Mouse (Mus musculus) limb, embryonic 11.5 days (tissue): Measurements from ENCODE around the gene Pbxip1. TPM values are rescaled to one million over a fixed set of nuclear protein-coding genes. Genes with fewer than 3 reads are reported as not detected.

ENCODE experiments used
- ATAC-seq: fragments of 200-750 bp; cut with Nextera tagmentation; 2 replicates; pipeline ENCODE4 v1.8.0; 2017; ENCODE audit warnings: low read depth; ENCODE audit not compliant: insufficient number of reproducible peaks, low FRiP score, low TSS enrichment
- DNase-seq: peaks from one replicate; pipeline ENCODE4 v3.0.0-alpha.2; 2015; ENCODE audit warnings: low spot score
- H3K27ac ChIP-seq: fragments of 300-500 bp; sonication (generic); replicated peaks from 2 replicates; pipeline ENCODE4 v1.5.1; 2014; ENCODE audit warnings: low read depth, mild to moderate bottlenecking, low read length
- H3K27me3 ChIP-seq: fragments of 300-500 bp; sonication (generic); 2 replicates; pipeline ENCODE4 v1.6.1; 2014; ENCODE audit warnings: mild to moderate bottlenecking, low read length, mixed read lengths; ENCODE audit not compliant: control insufficient read depth, insufficient read depth
- H3K36me3 ChIP-seq: fragments of 300-500 bp; sonication (generic); 2 replicates; pipeline ENCODE4 v1.6.1; 2014; ENCODE audit warnings: mild to moderate bottlenecking, low read length, moderate library complexity, mixed read lengths; ENCODE audit not compliant: control insufficient read depth, insufficient read depth
- H3K4me1 ChIP-seq: fragments of 300-500 bp; sonication (generic); 2 replicates; pipeline ENCODE4 v1.6.1; 2014; ENCODE audit warnings: low read length, mixed read lengths; ENCODE audit not compliant: control insufficient read depth, insufficient read depth
- H3K4me2 ChIP-seq: fragments of 300-500 bp; sonication (generic); 2 replicates; pipeline ENCODE4 v1.6.1; 2014; ENCODE audit warnings: low read depth, mild to moderate bottlenecking, moderate library complexity; ENCODE audit not compliant: severe bottlenecking
- H3K4me3 ChIP-seq: fragments of 300-500 bp; sonication (generic); 2 replicates; pipeline ENCODE4 v1.5.1; 2014; ENCODE audit warnings: low read depth, low read length
- H3K9ac ChIP-seq: fragments of 300-500 bp; sonication (generic); 2 replicates; pipeline ENCODE4 v1.6.1; 2014; ENCODE audit warnings: mild to moderate bottlenecking, low read length
- H3K9me3 ChIP-seq: fragments of 300-500 bp; sonication (generic); 2 replicates; pipeline ENCODE4 v1.6.1; 2016; ENCODE audit warnings: low read length; ENCODE audit not compliant: control insufficient read depth
- WGBS: fragments of 180-500 bp; shearing (Covaris S2); extraction: QIAGEN DNeasy Blood & Tissue Kit; methylation state at CpG from one replicate; pipeline ENCODE4 v1.1.7; 2014; 5-methylcytosine and 5-hydroxymethylcytosine counted together
- polyA plus RNA-seq: library from polyadenylated mRNA; unstranded; fragments of >200 nt; fragmentation: Nextera tagmentation; extraction: Ambion mirVana; gene quantifications from 2 replicates; pipeline ENCODE4 v1.2.1, GENCODE M21; 2014

The Pbxip1 gene
- polyA plus RNA-seq, 1 experiment from 2014 or later: 11.5 TPM

DNA sequence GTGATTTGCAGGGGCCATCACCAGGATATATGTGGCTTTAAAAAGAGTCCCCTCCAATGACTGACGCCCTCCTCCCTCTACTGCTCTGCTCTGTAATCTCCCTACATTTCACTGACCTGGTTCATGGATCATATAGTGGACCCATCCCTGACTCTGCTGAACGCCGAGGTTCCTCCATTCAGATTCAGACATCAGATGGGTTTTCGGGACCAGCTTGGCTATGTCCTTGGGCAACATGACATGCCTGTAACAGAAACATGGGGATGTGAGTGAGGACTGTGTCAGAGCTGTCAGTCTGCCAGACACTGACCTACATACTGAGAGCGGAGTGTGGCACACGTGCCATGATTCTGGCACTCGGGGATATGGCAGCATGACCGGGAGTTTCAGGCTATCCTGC is 20.3 kb upstream of the Pbxip1 start:
- Histone ChIP-seq H3K4me3 (no peak overlapping the region; the same call in 1 of the 2 replicates), H3K4me1 (peaks cover 20% of the 10 kb centered on the region)
- 96% methylated on average over 8 of the region's 8 CpGs for WGBS

GRCm38 (mm10) chr3:89417131-89417530 is 19.4 kb upstream of the Pbxip1 start:
- Histone ChIP-seq H3K9me3 (no peaks in the 10 kb centered on the region), H3K27me3 (no peaks in the 10 kb centered on the region), H3K9ac (peak overlapping the region; percentile 61), H3K27ac (no peak overlapping the region; the same call in 1 of the 2 replicates), H3K4me1 (peaks cover 28% of the 10 kb centered on the region), H3K4me3 (peak overlapping the region; percentile 70), H3K4me2 (peak overlapping the region; percentile 77), H3K36me3 (peaks cover 20% of the 10 kb centered on the region)
- no peak for ATAC-seq
- no peak for DNase-seq
- WGBS: 28% methylated on average over 2 of the region's 2 CpGs

More for the DNA sequence above, 20.3 kb upstream of the Pbxip1 start:
- ATAC-seq (no peak), DNase-seq (no peak)
- Histone ChIP-seq H3K27ac (no peak overlapping the region), H3K27me3 (no peaks in the 10 kb centered on the region), H3K4me2 (no peak overlapping the region), H3K36me3 (peaks cover 20% of the 10 kb centered on the region), H3K9ac (no peak overlapping the region), H3K9me3 (no peaks in the 10 kb centered on the region)

- peaks cover 20% of the 10 kb centered on the region for H3K36me3 ChIP-seq
- peak overlapping the region; percentile 92 for H3K27ac ChIP-seq
- H3K9ac ChIP-seq: peak overlapping the region; percentile 61
- no peak for DNase-seq
- no peaks in the 10 kb centered on the region for H3K27me3 ChIP-seq
- peak overlapping the region; percentile 70 for H3K4me3 ChIP-seq
- peak overlapping the region; percentile 77 for H3K4me2 ChIP-seq
- 0% methylated on average over 20 of the region's 20 CpGs for WGBS
- H3K4me1 ChIP-seq: peaks cover 33% of the 10 kb centered on the region
- peak; percentile 31 for ATAC-seq
- H3K9me3 ChIP-seq: no peaks in the 10 kb centered on the region
Observed at GRCm38 (mm10) chr3:89417840-89418169, 18.7 kb upstream of the Pbxip1 start.

GRCm38 (mm10) chr3:89418170-89418860 is 18.2 kb upstream of the Pbxip1 start, which contains the start of the genes Cks1b and Shc1:
Cks1b (minus strand) TSS chr3:89418383.
Shc1 (plus strand) TSS chr3:89418443.
- ATAC-seq (peak; percentile 92), DNase-seq (peak; percentile 97)
- no peaks in the 10 kb centered on the region for H3K9me3 ChIP-seq
- H3K4me3 ChIP-seq: peak within 1 kb of the TSS; percentile 70
- H3K9ac ChIP-seq: peak within 1 kb of the TSS; percentile 61
- H3K36me3 ChIP-seq: peaks cover 20% of the 10 kb centered on the region
- under 1% methylated on average over 39 of the region's 39 CpGs for WGBS
- H3K27me3 ChIP-seq: no peaks in the 10 kb centered on the region
- H3K27ac ChIP-seq: peak within 1 kb of the TSS; percentile 92
- peaks cover 33% of the 10 kb centered on the region for H3K4me1 ChIP-seq
- H3K4me2 ChIP-seq: peak within 1 kb of the TSS; percentile 90

DNA sequence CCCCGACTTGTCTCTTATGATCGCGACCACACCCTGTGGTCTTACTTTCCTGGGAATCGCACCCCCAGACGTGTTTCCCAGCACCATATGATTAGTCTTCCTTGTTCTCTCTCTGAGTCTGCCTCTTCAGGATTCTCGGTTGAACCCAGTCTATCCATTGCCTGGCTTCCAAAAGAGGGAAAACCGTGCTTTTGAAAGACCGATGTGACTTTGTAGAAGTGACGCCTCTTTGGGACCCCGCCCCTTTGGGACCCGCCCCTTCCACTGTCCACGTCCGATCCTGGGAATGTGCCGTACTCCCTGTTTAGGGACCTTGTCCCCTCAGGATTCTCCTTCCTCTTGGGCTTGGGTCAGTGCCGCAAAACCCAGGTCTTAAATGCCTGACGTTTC is 17.6 kb upstream of the Pbxip1 start:
- Histone ChIP-seq H3K36me3 (peaks cover 20% of the 10 kb centered on the region), H3K9ac (peak overlapping the region; percentile 61), H3K4me2 (peak overlapping the region; percentile 90), H3K9me3 (no peaks in the 10 kb centered on the region), H3K4me1 (peaks cover 33% of the 10 kb centered on the region), H3K4me3 (peak overlapping the region; percentile 70), H3K27me3 (no peaks in the 10 kb centered on the region), H3K27ac (peak overlapping the region; percentile 92)
- WGBS: under 1% methylated on average over 16 of the region's 16 CpGs
- ATAC-seq (peak; percentile 11; the same call in 1 of the 2 replicates), DNase-seq (peak; percentile 85)

GRCm38 (mm10) chr3:89419571-89419970 is 16.9 kb upstream of the Pbxip1 start:
- Histone ChIP-seq H3K4me2 (peak overlapping the region; percentile 90), H3K4me1 (peaks cover 33% of the 10 kb centered on the region), H3K27ac (peak overlapping the region; percentile 92), H3K9me3 (no peaks in the 10 kb centered on the region), H3K36me3 (peaks cover 19% of the 10 kb centered on the region), H3K4me3 (peak overlapping the region; percentile 70), H3K27me3 (no peaks in the 10 kb centered on the region), H3K9ac (peak overlapping the region; percentile 61)
- ATAC-seq (no peak), DNase-seq (peak; percentile 47)
- 1% methylated on average over 9 of the region's 9 CpGs for WGBS

- Histone ChIP-seq H3K9ac (peak overlapping the region; percentile 61), H3K4me3 (peak overlapping the region; percentile 70), H3K9me3 (no peaks in the 10 kb centered on the region), H3K27ac (peak overlapping the region; percentile 92), H3K36me3 (peaks cover 15% of the 10 kb centered on the region), H3K4me1 (peaks cover 33% of the 10 kb centered on the region), H3K4me2 (peak overlapping the region; percentile 90), H3K27me3 (no peaks in the 10 kb centered on the region)
- WGBS: 12% methylated on average over 3 of the region's 3 CpGs
- ATAC-seq (no peak), DNase-seq (peak; percentile 34)
Observed at GRCm38 (mm10) chr3:89419981-89420380, 16.5 kb upstream of the Pbxip1 start.

DNA sequence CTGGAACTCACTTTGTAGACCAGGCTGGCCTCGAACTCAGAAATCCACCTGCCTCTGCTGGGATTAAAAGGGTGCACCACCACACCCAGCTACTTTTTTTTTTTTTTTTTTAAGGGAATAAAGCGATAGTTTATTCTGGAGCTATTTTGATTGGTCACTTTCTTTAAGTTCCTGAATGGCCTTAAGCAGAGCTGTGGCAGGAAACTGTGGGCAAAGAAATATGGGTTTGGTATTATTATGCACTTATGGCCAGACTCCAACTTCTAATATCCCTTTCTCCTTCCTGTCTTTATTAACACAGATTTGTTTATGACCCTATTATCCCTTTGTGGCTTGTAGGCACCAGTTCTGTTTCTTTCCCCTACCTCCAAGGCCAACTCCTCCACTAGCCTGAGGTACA is 16.1 kb upstream of the Pbxip1 start:
- peaks cover 12% of the 10 kb centered on the region for H3K36me3 ChIP-seq
- H3K27me3 ChIP-seq: no peaks in the 10 kb centered on the region
- H3K9me3 ChIP-seq: no peaks in the 10 kb centered on the region
- peak overlapping the region; percentile 64 for H3K27ac ChIP-seq
- peaks cover 33% of the 10 kb centered on the region for H3K4me1 ChIP-seq
- H3K4me3 ChIP-seq: no peak overlapping the region
- WGBS: 50% methylated on average over 2 of the region's 2 CpGs
- DNase-seq (no peak), ATAC-seq (no peak)
- H3K4me2 ChIP-seq: peak overlapping the region; percentile 90; the same call in 1 of the 2 replicates
- no peak overlapping the region for H3K9ac ChIP-seq
